Mouse (Mus musculus) midbrain, embryonic 11.5 days (tissue): ENCODE data around the gene Socs3. TPM values are rescaled to one million over a fixed set of nuclear protein-coding genes. Genes with fewer than 3 reads are reported as not detected.
A peak's percentile ranks its signal among the peaks of the same experiment; 100 is the strongest.

Experiments
- ATAC-seq: fragments of 200-750 bp; cut with Nextera tagmentation; 2 replicates; pipeline ENCODE4 v1.8.0; 2017; ENCODE audit warnings: moderate TSS enrichment, moderate library complexity; ENCODE audit not compliant: low FRiP score
- DNase-seq: peaks from one replicate; pipeline ENCODE4 v3.0.0; 2015; ENCODE audit warnings: low spot score; ENCODE audit errors: missing footprints
- H3K27ac ChIP-seq: fragments of 300-500 bp; sonication (generic); 2 replicates; pipeline ENCODE4 v1.5.1; 2014; ENCODE audit warnings: low read depth, low read length
- H3K27me3 ChIP-seq: fragments of 300-500 bp; sonication (generic); 2 replicates; pipeline ENCODE4 v1.6.1; 2014; ENCODE audit warnings: mild to moderate bottlenecking, low read length, moderate library complexity, mixed read lengths; ENCODE audit not compliant: control insufficient read depth, insufficient read depth
- H3K36me3 ChIP-seq: fragments of 300-500 bp; sonication (generic); 2 replicates; pipeline ENCODE4 v1.6.1; 2014; ENCODE audit warnings: mild to moderate bottlenecking, low read length, moderate library complexity, mixed read lengths; ENCODE audit not compliant: control insufficient read depth, insufficient read depth
- H3K4me1 ChIP-seq: fragments of 300-500 bp; sonication (generic); 2 replicates; pipeline ENCODE4 v1.6.1; 2014; ENCODE audit warnings: low read length; ENCODE audit not compliant: control insufficient read depth, insufficient read depth
- H3K4me2 ChIP-seq: fragments of 300-500 bp; sonication (generic); 2 replicates; pipeline ENCODE4 v1.6.1; 2014; ENCODE audit warnings: mild to moderate bottlenecking, moderate library complexity
- H3K4me3 ChIP-seq: fragments of 300-500 bp; sonication (generic); 2 replicates; pipeline ENCODE4 v1.5.1; 2014; ENCODE audit warnings: low read depth, low read length
- H3K9ac ChIP-seq: fragments of 300-500 bp; sonication (generic); 2 replicates; pipeline ENCODE4 v1.6.1; 2014; ENCODE audit warnings: low read length
- H3K9me3 ChIP-seq: fragments of 300-500 bp; sonication (generic); 2 replicates; pipeline ENCODE4 v1.6.1; 2016; ENCODE audit warnings: low read length; ENCODE audit not compliant: control insufficient read depth
- WGBS: fragments of 180-500 bp; shearing (Covaris S2); extraction: QIAGEN DNeasy Blood & Tissue Kit; methylation state at CpG from one replicate; pipeline ENCODE4 v1.1.7; 2014; 5-methylcytosine and 5-hydroxymethylcytosine counted together
- polyA plus RNA-seq: library from polyadenylated mRNA; unstranded; fragments of >200 nt; fragmentation: Nextera tagmentation; extraction: Ambion mirVana; gene quantifications from 2 replicates; pipeline ENCODE4 v1.2.1, GENCODE M21; 2014

The Socs3 gene
- polyA plus RNA-seq, 1 experiment from 2014 or later, result 5.9 TPM

- DNase-seq, result no peak
- Histone ChIP-seq H3K4me1 (peaks cover 12% of the 10 kb centered on the region), H3K4me2 (no peak overlapping the region), H3K27ac (no peak overlapping the region), H3K9me3 (no peaks in the 10 kb centered on the region), H3K9ac (no peak overlapping the region), H3K4me3 (no peak overlapping the region), H3K36me3 (no peaks in the 10 kb centered on the region), H3K27me3 (no peaks in the 10 kb centered on the region)
- ATAC-seq, result no peak
- whole genome bisulfite sequencing, result 73% methylated on average over 6 of the region's 6 CpGs
Observed at GRCm38 (mm10) chr11:117951391-117951790, 18.5 kb downstream of the Socs3 start.

GRCm38 (mm10) chr11:117949392-117950091 lies 20.3 kb downstream of the Socs3 start:
- ATAC-seq, result peak; percentile 91
- Histone ChIP-seq H3K27ac (peak overlapping the region; percentile 47), H3K4me3 (peak overlapping the region; percentile 19), H3K36me3 (no peaks in the 10 kb centered on the region), H3K27me3 (no peaks in the 10 kb centered on the region), H3K4me1 (peaks cover 6% of the 10 kb centered on the region), H3K4me2 (peak overlapping the region; percentile 55), H3K9ac (peak overlapping the region; percentile 64), H3K9me3 (no peaks in the 10 kb centered on the region)
- peak; percentile 94 for DNase-seq
- under 1% methylated on average over 49 of the region's 49 CpGs for WGBS

DNA sequence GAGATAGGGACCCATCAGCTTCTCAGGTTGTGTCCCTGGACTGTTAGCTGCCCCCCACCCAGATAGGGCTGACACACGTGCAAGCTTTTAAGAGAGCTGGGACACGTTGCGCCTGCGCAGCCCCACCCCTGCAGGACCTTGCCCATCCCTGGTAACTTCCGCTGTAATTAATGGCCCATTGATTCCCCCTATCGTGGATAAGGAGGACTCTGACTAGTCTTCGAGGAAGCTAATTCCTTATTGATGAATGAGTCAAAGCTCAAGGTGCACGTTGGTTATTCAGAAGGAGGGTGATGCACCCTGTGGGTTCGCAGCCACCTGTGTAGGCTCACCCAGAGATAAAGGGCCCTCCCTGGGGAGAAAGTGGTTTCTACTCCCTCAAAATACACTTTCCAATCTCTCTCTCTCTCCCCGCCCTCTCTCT lies 22.8 kb downstream of the Socs3 start:
- Histone ChIP-seq H3K4me3 (no peak overlapping the region), H3K27me3 (no peaks in the 10 kb centered on the region), H3K4me1 (peaks cover 6% of the 10 kb centered on the region), H3K27ac (no peak overlapping the region), H3K36me3 (no peaks in the 10 kb centered on the region), H3K4me2 (no peak overlapping the region), H3K9ac (no peak overlapping the region), H3K9me3 (no peaks in the 10 kb centered on the region)
- WGBS, result 81% methylated on average over 10 of the region's 10 CpGs
- DNase-seq (no peak), ATAC-seq (no peak)

GRCm38 (mm10) chr11:117946195-117946979 lies 23.5 kb downstream of the Socs3 start:
- no peak for ATAC-seq
- WGBS, result 84% methylated on average over 11 of the region's 11 CpGs
- no peaks in the 10 kb centered on the region for H3K27me3 ChIP-seq

DNA sequence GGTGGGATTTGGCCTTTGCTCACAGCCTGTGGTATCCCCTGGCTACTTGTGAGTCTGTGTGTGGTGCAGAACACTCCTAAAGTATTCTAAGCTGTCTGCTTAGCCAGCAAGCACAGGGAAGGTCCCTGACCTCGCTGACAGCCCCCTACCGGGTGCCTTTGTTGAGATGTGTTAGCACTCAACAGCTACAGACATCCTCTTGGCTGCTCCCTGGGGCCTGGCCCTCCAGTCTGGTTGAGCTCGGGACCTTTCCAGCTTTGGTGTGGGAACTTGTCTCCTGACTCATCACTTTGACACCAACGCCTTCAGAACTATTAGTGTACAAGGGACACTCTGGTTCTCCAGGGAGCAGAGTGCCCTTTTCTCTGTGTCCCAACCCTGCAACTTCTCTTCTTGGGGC lies 28.0 kb downstream of the Socs3 start:
- no peak for DNase-seq
- Histone ChIP-seq H3K4me2 (no peak overlapping the region), H3K9ac (no peak overlapping the region), H3K4me1 (peaks cover 34% of the 10 kb centered on the region), H3K27ac (0 out of 2 replicates have a peak overlapping the region, but pooled peaks have one; percentile 5), H3K4me3 (no peak overlapping the region), H3K9me3 (no peaks in the 10 kb centered on the region), H3K36me3 (no peaks in the 10 kb centered on the region), H3K27me3 (no peaks in the 10 kb centered on the region)
- WGBS, result 8% methylated on average over 4 of the region's 4 CpGs
- no peak for ATAC-seq

More at GRCm38 (mm10) chr11:117946195-117946979, 23.5 kb downstream of the Socs3 start:
- Histone ChIP-seq H3K9ac (no peak overlapping the region), H3K4me1 (peaks cover 13% of the 10 kb centered on the region), H3K27ac (no peak overlapping the region), H3K4me3 (no peak overlapping the region), H3K4me2 (no peak overlapping the region), H3K36me3 (no peaks in the 10 kb centered on the region), H3K9me3 (no peaks in the 10 kb centered on the region)
- no peak for DNase-seq

- H3K27ac ChIP-seq, result no peak overlapping the region
- H3K4me1 ChIP-seq, result peaks cover 34% of the 10 kb centered on the region
Observed at GRCm38 (mm10) chr11:117941325-117941834, 28.5 kb downstream of the Socs3 start.

GRCm38 (mm10) chr11:117940881-117941280 lies 29.0 kb downstream of the Socs3 start:
- no peak for ATAC-seq
- Histone ChIP-seq H3K36me3 (no peaks in the 10 kb centered on the region), H3K27ac (no peak overlapping the region), H3K27me3 (no peaks in the 10 kb centered on the region), H3K4me1 (peaks cover 34% of the 10 kb centered on the region), H3K9me3 (no peaks in the 10 kb centered on the region), H3K4me2 (no peak overlapping the region), H3K4me3 (no peak overlapping the region), H3K9ac (no peak overlapping the region)
- no peak for DNase-seq
- 94% methylated on average over 6 of the region's 6 CpGs for WGBS

More at GRCm38 (mm10) chr11:117941325-117941834, 28.5 kb downstream of the Socs3 start:
- Histone ChIP-seq H3K27me3 (no peaks in the 10 kb centered on the region), H3K36me3 (no peaks in the 10 kb centered on the region), H3K4me2 (no peak overlapping the region), H3K9ac (no peak overlapping the region), H3K4me3 (no peak overlapping the region), H3K9me3 (no peaks in the 10 kb centered on the region)
- DNase-seq, result no peak
- 82% methylated on average over 8 of the region's 8 CpGs for WGBS
- no peak for ATAC-seq

DNA sequence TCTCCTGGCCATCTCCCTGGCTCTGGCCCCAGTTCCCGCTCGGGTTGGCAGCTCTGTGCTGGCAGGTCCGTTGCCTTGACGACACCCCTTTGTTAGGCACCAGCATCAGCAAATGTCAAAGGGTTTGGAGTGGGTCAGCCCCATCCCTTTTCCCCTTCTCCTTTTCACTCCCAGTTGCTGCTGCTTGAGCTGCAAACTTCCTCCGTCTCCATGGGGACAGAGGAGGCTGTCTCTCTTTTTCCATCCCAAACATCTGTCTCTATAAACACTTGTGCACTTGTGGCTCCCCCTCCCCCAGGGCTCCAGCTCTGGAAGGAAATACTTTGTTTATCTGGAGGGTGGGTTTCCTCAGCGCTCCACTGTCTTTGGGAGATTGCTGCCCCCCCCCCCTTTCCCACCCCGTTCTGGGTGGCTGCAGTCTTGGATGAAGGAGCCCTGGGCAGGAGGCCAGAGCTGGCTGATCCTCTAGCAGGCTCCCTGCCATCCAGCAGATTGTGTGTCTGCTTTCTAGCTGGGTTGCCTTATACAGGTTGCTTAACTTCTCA lies 30.0 kb downstream of the Socs3 start:
- Histone ChIP-seq H3K4me2 (peak overlapping the region; percentile 6; the same call in 1 of the 2 replicates), H3K27me3 (no peaks in the 10 kb centered on the region), H3K4me3 (no peak overlapping the region), H3K36me3 (no peaks in the 10 kb centered on the region), H3K9me3 (no peaks in the 10 kb centered on the region), H3K9ac (peak overlapping the region; percentile 13; the same call in 1 of the 2 replicates), H3K4me1 (peaks cover 36% of the 10 kb centered on the region), H3K27ac (peak overlapping the region; percentile 77)
- WGBS, result 1% methylated on average over 7 of the region's 7 CpGs
- DNase-seq (peak; percentile 96), ATAC-seq (peak; percentile 92)
